Mouse (Mus musculus) testis, adult 2 months (tissue): ENCODE measurements at regions not wholly inside any gene's neighbourhood (a gene's known extent, or its start where the extent isn't known, plus 50 kb on each side); places are given as distances from the start of the nearest gene placed in this dataset.

ENCODE experiments used
- CTCF ChIP-seq: fragments of 200-500 bp; IDR thresholded peaks from 2 replicates; pipeline ENCODE4 v1.5.1; 2012; ENCODE audit warnings: low read depth, mild to moderate bottlenecking, inconsistent platforms, low read length, moderate library complexity; ENCODE audit not compliant: control insufficient read depth, insufficient read depth, insufficient replicate concordance
- POLR2A ChIP-seq: fragments of 200-500 bp; IDR thresholded peaks from 2 replicates; pipeline ENCODE4 v1.6.1; 2012; ENCODE audit warnings: low read depth, mild to moderate bottlenecking, inconsistent platforms, low read length, moderate library complexity; ENCODE audit not compliant: control insufficient read depth

DNA sequence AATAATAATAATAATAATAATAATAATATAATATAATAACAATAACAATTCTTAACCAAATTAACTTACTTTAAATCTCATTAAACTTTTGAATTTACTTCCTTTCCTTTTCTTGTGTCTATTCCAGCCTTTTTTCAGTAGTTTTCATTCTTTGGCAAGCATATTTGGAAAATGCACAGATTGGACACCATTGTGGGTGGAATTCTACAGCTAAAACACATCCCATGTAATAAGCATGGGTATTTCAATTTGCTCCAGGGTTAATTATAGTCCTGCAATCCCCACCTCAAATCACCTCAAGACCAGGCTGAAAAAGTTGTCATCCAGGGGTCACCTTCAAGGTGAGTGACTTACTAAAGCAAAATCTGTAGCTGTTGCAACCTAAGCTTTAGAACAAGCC is 355.9 kb upstream of the Akr1e1 start:
- TF ChIP-seq CTCF (no peak), POLR2A (no peak)
